Mouse (Mus musculus) neural tube, embryonic 13.5 days (tissue): ENCODE measurements at regions not wholly inside any gene's neighbourhood (a gene's known extent, or its start where the extent isn't known, plus 50 kb on each side); places are given as distances from the start of the nearest gene placed in this dataset.

Experiments used
- ATAC-seq: fragments of 200-750 bp; cut with Nextera tagmentation; 2 replicates; pipeline ENCODE4 v1.8.0; 2017; ENCODE audit warnings: low read depth, mild to moderate bottlenecking, moderate TSS enrichment, moderate library complexity
- H3K27ac ChIP-seq: fragments of 300-500 bp; sonication (generic); replicated peaks from 2 replicates; pipeline ENCODE4 v1.5.1; 2015; ENCODE audit warnings: moderate library complexity, mild to moderate bottlenecking, inconsistent platforms
- H3K27me3 ChIP-seq: fragments of 300-500 bp; sonication (generic); 2 replicates; pipeline ENCODE4 v1.6.1; 2015; ENCODE audit warnings: mild to moderate bottlenecking, inconsistent platforms
- H3K36me3 ChIP-seq: fragments of 300-500 bp; sonication (generic); 2 replicates; pipeline ENCODE4 v1.6.1; 2015; ENCODE audit warnings: mild to moderate bottlenecking, inconsistent platforms
- H3K4me1 ChIP-seq: fragments of 300-500 bp; sonication (generic); replicated peaks from 2 replicates; pipeline ENCODE4 v1.6.1; 2015; ENCODE audit warnings: inconsistent platforms
- H3K4me2 ChIP-seq: fragments of 300-500 bp; sonication (generic); 2 replicates; pipeline ENCODE4 v1.6.1; 2015; ENCODE audit warnings: inconsistent platforms, mild to moderate bottlenecking, moderate library complexity
- H3K4me3 ChIP-seq: fragments of 300-500 bp; sonication (generic); 2 replicates; pipeline ENCODE4 v1.5.1; 2015; ENCODE audit warnings: mild to moderate bottlenecking, inconsistent platforms
- H3K9ac ChIP-seq: fragments of 300-500 bp; sonication (generic); 2 replicates; pipeline ENCODE4 v1.6.1; 2015; ENCODE audit warnings: moderate library complexity, mild to moderate bottlenecking, inconsistent platforms
- H3K9me3 ChIP-seq: fragments of 300-500 bp; sonication (generic); 2 replicates; pipeline ENCODE4 v1.6.1; 2016; ENCODE audit warnings: inconsistent platforms
- WGBS: fragments of 180-500 bp; shearing (Covaris S2); methylation state at CpG from one replicate; pipeline ENCODE4 v1.1.7; 2015; 5-methylcytosine and 5-hydroxymethylcytosine counted together

GRCm38 (mm10) chr16:77989139-77989538 lies 312.1 kb upstream of the Cxadr start:
- 96% methylated on average over 5 of the region's 5 CpGs for WGBS
- 0 out of 2 replicates have a peak, but pooled peaks cover 6% of the 10 kb centered on the region for H3K9me3 ChIP-seq
- no peak overlapping the region for H3K4me3 ChIP-seq
- no peak for ATAC-seq
- no peaks in the 10 kb centered on the region for H3K36me3 ChIP-seq
- no peak overlapping the region for H3K27ac ChIP-seq
- H3K4me1 ChIP-seq: 0 out of 2 replicates have a peak, but pooled peaks cover 6% of the 10 kb centered on the region
- H3K4me2 ChIP-seq: no peak overlapping the region
- H3K27me3 ChIP-seq: no peaks in the 10 kb centered on the region
- H3K9ac ChIP-seq: no peak overlapping the region

DNA sequence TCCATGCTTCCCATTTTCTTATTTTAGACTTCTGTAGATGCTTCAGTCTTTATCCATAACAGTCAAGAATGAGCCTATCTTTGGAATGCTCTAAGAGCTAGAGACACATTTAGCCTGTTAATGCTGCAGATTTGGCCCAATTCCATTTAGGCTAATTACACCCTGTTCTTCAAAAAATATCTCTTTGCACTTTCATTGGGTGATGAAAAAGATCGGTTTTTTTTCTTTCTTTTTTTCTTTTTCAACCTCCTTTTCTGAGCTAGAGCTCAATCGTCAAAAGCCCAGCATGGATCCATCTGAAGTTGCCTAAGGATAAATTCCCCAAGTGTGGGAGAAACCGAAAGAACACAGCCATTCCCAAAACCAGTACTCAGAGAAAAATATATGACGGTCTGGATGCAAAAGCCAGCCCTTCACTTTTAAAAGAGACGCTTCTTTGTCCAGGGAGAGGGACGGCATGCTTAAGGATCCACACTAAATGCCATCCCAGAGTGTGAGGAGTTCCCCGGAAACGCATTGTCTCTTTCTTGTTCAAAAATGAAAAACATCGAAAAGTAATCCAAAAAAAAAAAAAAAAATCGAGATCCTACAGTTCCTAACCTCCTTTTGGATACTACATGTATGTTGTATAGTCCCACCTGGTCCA lies 314.3 kb upstream of the Cxadr start:
- H3K9ac ChIP-seq: no peak overlapping the region
- H3K36me3 ChIP-seq: no peaks in the 10 kb centered on the region
- WGBS: 28% methylated on average over 10 of the region's 10 CpGs
- H3K4me2 ChIP-seq: peak overlapping the region; percentile 27
- no peaks in the 10 kb centered on the region for H3K27me3 ChIP-seq
- no peak overlapping the region for H3K4me3 ChIP-seq
- 0 out of 2 replicates have a peak, but pooled peaks cover 6% of the 10 kb centered on the region for H3K4me1 ChIP-seq
- peak; percentile 83 for ATAC-seq
- H3K27ac ChIP-seq: peak overlapping the region; percentile 68
- 0 out of 2 replicates have a peak, but pooled peaks cover 6% of the 10 kb centered on the region for H3K9me3 ChIP-seq

- no peaks in the 10 kb centered on the region for H3K36me3 ChIP-seq
- H3K9me3 ChIP-seq: no peaks in the 10 kb centered on the region
- no peaks in the 10 kb centered on the region for H3K4me1 ChIP-seq
- H3K9ac ChIP-seq: no peak overlapping the region
- no peak overlapping the region for H3K27ac ChIP-seq
- ATAC-seq: no peak
- 91% methylated on average over 1 of the region's 1 CpGs for WGBS
- H3K4me2 ChIP-seq: no peak overlapping the region
- H3K27me3 ChIP-seq: no peaks in the 10 kb centered on the region
- no peak overlapping the region for H3K4me3 ChIP-seq
Measured at GRCm38 (mm10) chr16:77948785-77949184, 346.9 kb upstream of the Gm11146 start.

DNA sequence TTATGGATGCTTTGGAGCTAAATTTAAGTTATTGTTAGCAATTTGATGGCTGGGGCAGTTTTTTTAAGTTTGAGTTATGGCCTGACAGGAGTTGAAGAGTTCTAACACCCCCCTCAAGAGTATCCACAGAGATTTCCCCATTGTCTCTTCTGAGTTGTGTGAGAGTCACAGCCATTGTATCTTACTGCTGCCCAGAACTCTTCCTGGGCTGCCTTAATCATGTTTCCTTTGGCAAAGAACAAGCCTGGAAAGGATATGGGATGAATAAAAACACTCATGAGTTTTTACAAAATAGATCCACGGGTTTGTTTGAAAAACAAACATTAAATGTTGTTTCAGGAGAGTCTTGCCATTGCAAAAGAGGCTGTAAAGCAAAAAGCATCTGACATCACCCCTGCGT lies 343.5 kb upstream of the Gm11146 start:
- Histone ChIP-seq H3K27ac (no peak overlapping the region), H3K9ac (no peak overlapping the region), H3K36me3 (no peaks in the 10 kb centered on the region), H3K4me3 (no peak overlapping the region), H3K9me3 (no peaks in the 10 kb centered on the region), H3K4me1 (no peaks in the 10 kb centered on the region), H3K4me2 (no peak overlapping the region), H3K27me3 (no peaks in the 10 kb centered on the region)
- ATAC-seq: no peak
- WGBS: 64% methylated on average over 2 of the region's 2 CpGs

- H3K27me3 ChIP-seq: no peaks in the 10 kb centered on the region
- H3K36me3 ChIP-seq: no peaks in the 10 kb centered on the region
- no peak overlapping the region for H3K4me2 ChIP-seq
- H3K4me3 ChIP-seq: no peak overlapping the region
- WGBS: 71% methylated on average over 9 of the region's 9 CpGs
- no peak overlapping the region for H3K9ac ChIP-seq
- no peak for ATAC-seq
- H3K4me1 ChIP-seq: no peaks in the 10 kb centered on the region
- no peaks in the 10 kb centered on the region for H3K9me3 ChIP-seq
- H3K27ac ChIP-seq: no peak overlapping the region
Measured at GRCm38 (mm10) chr16:77931025-77931723, 329.3 kb upstream of the Gm11146 start.

- Histone ChIP-seq H3K9me3 (no peaks in the 10 kb centered on the region), H3K4me1 (peaks cover 7% of the 10 kb centered on the region), H3K9ac (no peak overlapping the region), H3K27me3 (no peaks in the 10 kb centered on the region), H3K4me3 (no peak overlapping the region), H3K36me3 (no peaks in the 10 kb centered on the region), H3K27ac (no peak overlapping the region; the same call in 1 of the 2 replicates), H3K4me2 (no peak overlapping the region)
- 60% methylated on average over 6 of the region's 6 CpGs for WGBS
- no peak; the same call in 1 of the 2 replicates for ATAC-seq
Measured at GRCm38 (mm10) chr16:77914160-77915070, 312.5 kb upstream of the Gm11146 start.

GRCm38 (mm10) chr16:77894247-77894646 lies 292.4 kb upstream of the Gm11146 start:
- WGBS: 22% methylated on average over 2 of the region's 2 CpGs
- Histone ChIP-seq H3K9ac (no peak overlapping the region), H3K9me3 (no peaks in the 10 kb centered on the region), H3K4me2 (no peak overlapping the region), H3K27ac (peak overlapping the region; percentile 73), H3K4me3 (no peak overlapping the region), H3K4me1 (peaks cover 9% of the 10 kb centered on the region), H3K36me3 (no peaks in the 10 kb centered on the region), H3K27me3 (no peaks in the 10 kb centered on the region)
- ATAC-seq: peak; percentile 43; the same call in 1 of the 2 replicates

DNA sequence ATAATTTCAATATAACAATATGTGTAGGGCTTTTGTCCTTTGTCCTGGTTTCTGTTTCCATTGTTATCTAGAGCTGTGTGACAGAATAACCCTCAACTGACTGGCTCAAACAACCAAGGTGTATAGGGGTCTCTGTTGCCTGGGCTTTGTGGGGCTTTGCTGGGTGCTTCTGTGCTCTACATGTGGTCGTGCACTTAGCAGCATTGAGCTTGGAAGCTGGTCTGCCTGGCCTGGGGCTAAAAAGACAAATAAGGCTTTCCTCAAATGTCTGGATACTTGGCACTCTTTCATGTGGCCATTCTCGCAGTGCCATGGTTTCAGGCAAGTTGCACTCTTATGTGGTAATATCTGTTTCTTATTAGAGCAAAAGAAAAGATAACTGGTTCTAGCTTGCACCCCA lies 291.8 kb upstream of the Gm11146 start:
- Histone ChIP-seq H3K9me3 (no peaks in the 10 kb centered on the region), H3K4me1 (peaks cover 9% of the 10 kb centered on the region), H3K27me3 (no peaks in the 10 kb centered on the region), H3K4me2 (no peak overlapping the region), H3K9ac (no peak overlapping the region), H3K27ac (peak overlapping the region; percentile 73), H3K36me3 (no peaks in the 10 kb centered on the region), H3K4me3 (no peak overlapping the region)
- 25% methylated on average over 2 of the region's 2 CpGs for WGBS
- ATAC-seq: peak; percentile 86

DNA sequence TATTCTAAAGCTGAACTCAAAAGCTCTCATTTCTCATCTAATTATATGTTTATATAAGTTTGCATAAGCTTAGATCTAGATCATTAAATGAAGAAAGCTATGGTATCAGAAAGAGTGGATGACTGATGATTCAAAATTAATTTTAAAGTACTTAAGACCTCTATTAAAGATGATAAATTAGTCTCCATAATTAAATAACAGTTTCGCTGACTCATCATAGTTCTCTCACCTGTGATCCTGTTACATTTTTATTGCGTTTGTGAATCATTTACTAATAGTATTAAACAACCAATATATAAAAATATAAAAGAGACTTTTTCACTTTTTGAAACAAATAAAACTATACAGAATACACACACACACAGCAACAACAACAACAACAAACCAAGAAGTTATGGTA lies 290.8 kb upstream of the Gm11146 start:
- no peak overlapping the region for H3K9ac ChIP-seq
- H3K4me2 ChIP-seq: no peak overlapping the region
- 82% methylated on average over 2 of the region's 2 CpGs for WGBS
- no peaks in the 10 kb centered on the region for H3K36me3 ChIP-seq
- ATAC-seq: no peak
- no peak overlapping the region for H3K4me3 ChIP-seq
- H3K4me1 ChIP-seq: peaks cover 9% of the 10 kb centered on the region
- H3K27ac ChIP-seq: no peak overlapping the region
- H3K9me3 ChIP-seq: no peaks in the 10 kb centered on the region
- no peaks in the 10 kb centered on the region for H3K27me3 ChIP-seq

DNA sequence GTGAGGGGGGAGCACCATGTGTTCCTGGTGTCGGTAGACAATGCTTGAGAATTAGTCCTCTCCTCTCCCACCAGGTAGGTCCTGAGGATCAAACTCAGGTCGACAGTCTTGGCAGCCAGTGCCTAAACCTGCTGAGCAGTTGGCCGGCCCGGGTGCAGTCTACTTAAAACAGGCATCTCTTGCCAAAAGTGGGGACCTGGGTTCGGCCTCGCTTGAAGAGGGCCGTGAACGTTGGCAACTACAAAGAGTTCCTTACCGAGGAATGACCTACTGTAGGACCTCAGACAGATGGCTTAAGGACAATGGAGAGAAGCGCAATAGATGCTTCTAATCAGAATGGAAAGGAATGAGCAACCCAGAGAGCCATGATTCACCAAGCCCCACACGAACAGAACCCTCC lies 287.5 kb upstream of the Gm11146 start:
- Histone ChIP-seq H3K9ac (no peak overlapping the region), H3K36me3 (no peaks in the 10 kb centered on the region), H3K4me1 (peaks cover 17% of the 10 kb centered on the region), H3K9me3 (no peaks in the 10 kb centered on the region), H3K27ac (no peak overlapping the region), H3K4me3 (no peak overlapping the region), H3K4me2 (no peak overlapping the region), H3K27me3 (no peaks in the 10 kb centered on the region)
- WGBS: 89% methylated on average over 11 of the region's 11 CpGs
- ATAC-seq: no peak

GRCm38 (mm10) chr16:77885060-77885679 lies 283.3 kb upstream of the Gm11146 start:
- ATAC-seq: no peak; the same call in 1 of the 2 replicates
- Histone ChIP-seq H3K36me3 (no peaks in the 10 kb centered on the region), H3K27ac (peak overlapping the region; percentile 73), H3K4me1 (peaks cover 9% of the 10 kb centered on the region; the same call in 1 of the 2 replicates), H3K27me3 (no peaks in the 10 kb centered on the region), H3K9ac (no peak overlapping the region), H3K4me2 (0 out of 2 replicates have a peak overlapping the region, but pooled peaks have one; percentile 1), H3K4me3 (no peak overlapping the region), H3K9me3 (no peaks in the 10 kb centered on the region)
- WGBS: 52% methylated on average over 15 of the region's 15 CpGs
